Mouse (Mus musculus) stomach, embryonic 14.5 days (tissue): ENCODE measurements around the gene Nr4a1. TPM values are rescaled to one million over a fixed set of nuclear protein-coding genes. Genes with fewer than 3 reads are reported as not detected.

Experiments used
- ATAC-seq: fragments of 200-750 bp; cut with Nextera tagmentation; 2 replicates; pipeline ENCODE4 v1.8.0; 2017; ENCODE audit warnings: low read depth, moderate TSS enrichment; ENCODE audit not compliant: insufficient number of reproducible peaks, insufficient read depth, low FRiP score
- H3K27ac ChIP-seq: fragments of 300-500 bp; sonication (generic); 2 replicates; pipeline ENCODE4 v1.5.1; 2014; ENCODE audit warnings: mild to moderate bottlenecking, low read length, moderate library complexity, mixed read lengths
- H3K27me3 ChIP-seq: fragments of 300-500 bp; sonication (generic); 2 replicates; pipeline ENCODE4 v1.6.1; 2014; ENCODE audit warnings: low read length, control low read depth, mixed read lengths; ENCODE audit not compliant: control insufficient read depth, insufficient read depth
- H3K36me3 ChIP-seq: fragments of 300-500 bp; sonication (generic); 2 replicates; pipeline ENCODE4 v1.6.1; 2014; ENCODE audit warnings: mild to moderate bottlenecking, control low read depth, low read length, moderate library complexity, mixed read lengths; ENCODE audit not compliant: control insufficient read depth, insufficient read depth
- H3K4me1 ChIP-seq: fragments of 300-500 bp; sonication (generic); 2 replicates; pipeline ENCODE4 v1.6.1; 2014; ENCODE audit warnings: low read length, control low read depth, mixed read lengths; ENCODE audit not compliant: control insufficient read depth, insufficient read depth
- H3K4me2 ChIP-seq: fragments of 300-500 bp; sonication (generic); replicated peaks from 2 replicates; pipeline ENCODE4 v1.6.1; 2014; ENCODE audit warnings: low read depth, low read length, control low read depth
- H3K4me3 ChIP-seq: fragments of 300-500 bp; sonication (generic); 2 replicates; pipeline ENCODE4 v1.5.1; 2014; ENCODE audit warnings: low read depth, low read length, control low read depth
- H3K9ac ChIP-seq: fragments of 300-500 bp; sonication (generic); replicated peaks from 2 replicates; pipeline ENCODE4 v1.6.1; 2014; ENCODE audit warnings: low read depth, mild to moderate bottlenecking, control low read depth, low read length, moderate library complexity, mixed read lengths
- H3K9me3 ChIP-seq: fragments of 300-500 bp; sonication (generic); 2 replicates; pipeline ENCODE4 v1.6.1; 2016; ENCODE audit warnings: low read depth, low read length, control low read depth; ENCODE audit not compliant: control insufficient read depth
- WGBS: fragments of 180-500 bp; shearing (Covaris S2); extraction: QIAGEN DNeasy Blood & Tissue Kit; methylation state at CpG from one replicate; pipeline ENCODE4 v1.1.7; 2014; 5-methylcytosine and 5-hydroxymethylcytosine counted together
- polyA plus RNA-seq: library from polyadenylated mRNA; unstranded; fragments of >200 nt; fragmentation: Nextera tagmentation; extraction: Ambion mirVana; gene quantifications from 2 replicates; pipeline ENCODE4 v1.2.1, GENCODE M21; 2014

Gene Nr4a1
- polyA plus RNA-seq, 1 experiment from 2014 or later, result 12.1 TPM

DNA sequence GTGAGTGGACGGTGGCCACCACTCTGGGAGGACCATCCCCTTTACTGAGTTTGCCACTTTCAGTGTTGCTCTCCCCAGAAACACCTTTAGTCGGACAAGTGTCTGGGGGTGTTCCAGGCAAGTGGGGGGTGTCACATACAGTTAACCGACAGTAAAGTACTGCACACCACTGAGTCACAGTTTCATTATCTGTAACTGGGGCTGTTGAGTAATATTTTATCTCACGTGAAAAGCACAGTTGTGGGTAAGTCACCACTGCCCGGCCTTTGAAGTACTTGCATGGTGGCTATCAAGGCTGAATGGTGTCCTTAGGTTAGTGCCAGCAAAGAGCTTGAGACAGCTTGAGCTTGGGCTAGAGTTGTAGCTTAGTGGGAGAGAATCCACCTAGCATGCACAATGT, 28.4 kb downstream of the Nr4a1 start:
- Histone ChIP-seq H3K9me3 (no peaks in the 10 kb centered on the region), H3K9ac (no peak overlapping the region), H3K27me3 (no peaks in the 10 kb centered on the region), H3K4me3 (no peak overlapping the region), H3K4me2 (no peak overlapping the region), H3K36me3 (peaks cover 13% of the 10 kb centered on the region), H3K27ac (no peak overlapping the region), H3K4me1 (peaks cover 31% of the 10 kb centered on the region; the same call in 1 of the 2 replicates)
- 77% methylated on average over 5 of the region's 5 CpGs for WGBS
- no peak for ATAC-seq

GRCm38 (mm10) chr15:101283183-101283910, 29.3 kb downstream of the Nr4a1 start:
- Histone ChIP-seq H3K9me3 (no peaks in the 10 kb centered on the region), H3K4me1 (peaks cover 23% of the 10 kb centered on the region; the same call in 1 of the 2 replicates), H3K27me3 (no peaks in the 10 kb centered on the region), H3K4me3 (peak overlapping the region; percentile 96), H3K27ac (peak overlapping the region; percentile 52; the same call in 1 of the 2 replicates), H3K9ac (peak overlapping the region; percentile 79), H3K36me3 (peaks cover 20% of the 10 kb centered on the region), H3K4me2 (peak overlapping the region; percentile 96)
- peak; percentile 53 for ATAC-seq
- WGBS, result 2% methylated on average over 26 of the region's 26 CpGs

DNA sequence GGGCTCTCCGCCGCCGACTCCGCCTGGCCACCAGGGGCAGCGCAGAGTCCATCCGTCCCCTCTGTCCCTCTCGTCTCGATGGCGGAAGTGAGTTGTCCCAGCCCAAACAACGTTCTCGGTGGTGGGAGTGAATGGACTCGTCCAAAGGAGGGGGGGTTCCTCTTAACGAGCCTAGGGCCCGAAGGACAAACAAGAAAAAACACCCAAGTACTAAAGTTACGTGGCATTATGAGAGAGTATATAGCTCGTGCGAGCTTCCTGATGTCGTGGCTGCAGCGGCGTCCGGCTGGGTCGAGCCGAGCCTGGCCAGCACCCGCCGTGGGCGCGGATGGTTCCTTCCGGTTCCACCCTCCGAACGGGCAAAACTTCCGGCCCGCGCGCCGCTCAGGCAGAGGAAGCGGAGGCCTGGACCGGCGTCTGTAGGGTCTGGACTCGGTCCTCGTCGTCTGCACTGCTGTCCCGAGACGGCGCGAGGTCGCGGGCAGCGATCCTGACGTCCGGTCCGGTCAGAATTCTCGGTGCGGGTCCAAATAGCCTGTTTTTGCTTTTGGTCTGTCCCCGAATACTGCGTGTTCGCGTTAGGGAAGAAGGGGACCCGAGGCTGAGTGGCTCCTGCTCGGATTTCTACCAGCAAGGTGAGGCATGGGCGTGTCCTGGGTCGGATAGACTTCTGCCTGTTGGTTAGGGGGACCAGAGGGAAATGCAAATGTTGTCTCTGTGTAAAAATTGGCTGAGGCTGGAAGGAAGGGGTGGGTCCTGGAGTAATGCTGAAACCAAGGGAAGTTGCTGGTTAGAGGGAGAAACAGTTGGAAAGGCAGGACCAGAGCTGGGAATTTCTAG, 30.1 kb downstream of the Nr4a1 start, which contains the start of gene Atg101:
Gene Atg101 (plus strand): TSS at position 362 of the 840 bp plus-strand sequence.
- under 1% methylated on average over 61 of the region's 61 CpGs for WGBS
- peaks cover 15% of the 10 kb centered on the region; the same call in 1 of the 2 replicates for H3K4me1 ChIP-seq
- ATAC-seq, result peak; percentile 87
- H3K27ac ChIP-seq, result peak within 1 kb of the TSS; percentile 77
- H3K4me3 ChIP-seq, result peak within 1 kb of the TSS; percentile 96
- no peaks in the 10 kb centered on the region for H3K27me3 ChIP-seq
- peak within 1 kb of the TSS; percentile 96 for H3K4me2 ChIP-seq
- H3K9me3 ChIP-seq, result no peaks in the 10 kb centered on the region
- H3K36me3 ChIP-seq, result peaks cover 24% of the 10 kb centered on the region
- peak within 1 kb of the TSS; percentile 79 for H3K9ac ChIP-seq

- Histone ChIP-seq H3K9ac (no peak overlapping the region), H3K4me1 (peaks cover 10% of the 10 kb centered on the region; the same call in 1 of the 2 replicates), H3K4me2 (no peak overlapping the region), H3K9me3 (no peaks in the 10 kb centered on the region), H3K27me3 (no peaks in the 10 kb centered on the region), H3K4me3 (no peak overlapping the region), H3K36me3 (peaks cover 42% of the 10 kb centered on the region), H3K27ac (no peak overlapping the region)
- ATAC-seq, result no peak
- 67% methylated on average over 9 of the region's 9 CpGs for WGBS
Observed at GRCm38 (mm10) chr15:101286129-101286770, 32.2 kb downstream of the Nr4a1 start.

DNA sequence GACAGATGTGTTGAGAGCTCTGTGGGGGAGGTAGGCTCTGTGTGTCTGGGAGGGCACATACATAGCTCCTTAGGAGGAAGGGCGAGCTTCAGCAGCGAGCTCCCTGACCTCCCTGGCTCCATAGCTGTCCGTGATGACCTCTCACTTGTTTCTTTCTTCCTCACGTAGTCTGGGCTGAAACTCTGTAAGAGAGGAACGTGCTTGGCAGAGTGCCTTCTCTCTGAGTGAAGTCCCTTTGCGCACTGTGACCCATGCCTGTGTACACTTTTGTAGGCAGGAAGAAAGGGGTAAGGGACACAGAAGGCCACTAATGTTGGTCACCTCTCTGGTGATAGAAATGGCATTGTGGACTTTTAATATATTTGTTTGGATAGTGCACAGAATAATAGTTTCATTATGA, 33.3 kb downstream of the Nr4a1 start:
- no peaks in the 10 kb centered on the region for H3K9me3 ChIP-seq

GRCm38 (mm10) chr15:101290354-101290753, 36.3 kb downstream of the Nr4a1 start:
- Histone ChIP-seq H3K27ac (no peak overlapping the region), H3K9me3 (no peaks in the 10 kb centered on the region), H3K4me3 (no peak overlapping the region), H3K27me3 (no peaks in the 10 kb centered on the region), H3K9ac (no peak overlapping the region), H3K4me1 (peaks cover 21% of the 10 kb centered on the region; the same call in 1 of the 2 replicates), H3K4me2 (no peak overlapping the region), H3K36me3 (peaks cover 42% of the 10 kb centered on the region)
- no peak for ATAC-seq
- 95% methylated on average over 15 of the region's 15 CpGs for WGBS

More for the DNA sequence above, 33.3 kb downstream of the Nr4a1 start:
- Histone ChIP-seq H3K9ac (no peak overlapping the region), H3K4me3 (no peak overlapping the region), H3K27me3 (no peaks in the 10 kb centered on the region), H3K36me3 (peaks cover 42% of the 10 kb centered on the region), H3K27ac (no peak overlapping the region), H3K4me1 (peaks cover 10% of the 10 kb centered on the region; the same call in 1 of the 2 replicates), H3K4me2 (no peak overlapping the region)
- WGBS, result 89% methylated on average over 6 of the region's 6 CpGs
- no peak for ATAC-seq

GRCm38 (mm10) chr15:101292012-101292411, 37.9 kb downstream of the Nr4a1 start:
- Histone ChIP-seq H3K27ac (0 out of 2 replicates have a peak overlapping the region, but pooled peaks have one; percentile 15), H3K4me1 (peaks cover 20% of the 10 kb centered on the region; the same call in 1 of the 2 replicates), H3K9ac (no peak overlapping the region), H3K36me3 (peaks cover 33% of the 10 kb centered on the region), H3K27me3 (no peaks in the 10 kb centered on the region), H3K4me3 (no peak overlapping the region), H3K9me3 (no peaks in the 10 kb centered on the region), H3K4me2 (no peak overlapping the region)
- 82% methylated on average over 3 of the region's 3 CpGs for WGBS
- ATAC-seq, result no peak
